Mouse (Mus musculus): ENCODE data around the gene Mthfsl.
"Not testable (repeated sequence)": the region's sequence is repeated elsewhere in the genome, so short reads cannot be mapped to it uniquely, and the experiment has no call there.

DNA sequence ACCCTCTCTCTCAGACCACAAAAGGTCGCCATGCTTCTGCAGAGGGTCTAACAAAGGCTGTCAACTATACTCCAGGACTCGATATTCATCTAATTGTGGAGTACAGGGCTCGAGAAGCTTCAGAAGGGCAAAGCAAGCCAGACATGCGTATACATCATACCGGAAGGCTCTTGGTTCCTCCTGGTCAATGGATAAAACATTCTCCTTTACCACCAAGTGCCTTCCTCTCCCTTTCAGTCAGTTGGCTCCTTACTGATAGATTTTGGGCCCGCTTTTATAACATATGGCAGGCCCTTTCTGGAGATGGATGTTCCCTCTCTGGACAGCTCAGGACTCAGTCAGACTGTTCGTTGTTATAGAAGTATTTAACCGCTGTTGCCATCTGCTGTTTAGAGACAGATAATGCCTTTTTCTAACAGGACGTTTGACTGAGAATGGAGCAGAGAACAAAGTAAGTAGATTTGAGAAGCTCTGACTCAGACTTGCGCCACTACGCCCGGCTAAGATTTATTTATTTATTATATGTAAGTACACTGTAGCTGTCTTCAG, at the start of gene Mthfsl:
- peak; percentile 32 for TF ChIP-seq CTCF (IDR thresholded peaks at IDR 0.05)
- not testable (repeated sequence) for TF ChIP-seq EP300 (IDR thresholded peaks at IDR 0.05)
